Mouse (Mus musculus): ENCODE measurements at regions not wholly inside any gene's neighbourhood (a gene's known extent, or its start where the extent isn't known, plus 50 kb on each side); places are given as distances from the start of the nearest gene placed in this dataset.

GRCm38 (mm10) chr8:87116190-87116765, 231.2 kb upstream of the N4bp1 start:
- H3K9me3 ChIP-seq (replicated peaks; ENCODE audit: insufficient read depth, low read length): no peaks in the 10 kb centered on the region
- no peak for DNase-seq (ENCODE audit: low read depth, low spot score)
- TF ChIP-seq CHD2 (IDR thresholded peaks at IDR 0.05; ENCODE audit: low read length) (no peak), NRF1 (IDR thresholded peaks at IDR 0.05; ENCODE audit: insufficient read depth, low read depth, low read length, poor library complexity, severe bottlenecking) (no peak), POLR2AphosphoS2 (IDR thresholded peaks at IDR 0.05; ENCODE audit: low read length) (no peak), MYC (IDR thresholded peaks at IDR 0.05; ENCODE audit: low read depth, low read length) (no peak), ETS1 (IDR thresholded peaks at IDR 0.05; ENCODE audit: low read depth, low read length) (no peak), MEF2A (IDR thresholded peaks at IDR 0.05; ENCODE audit: extremely low read depth, insufficient replicate concordance, low read depth, low read length, poor library complexity, severe bottlenecking) (no peak), ZC3H11A (IDR thresholded peaks at IDR 0.05; ENCODE audit: low read depth, low read length) (no peak), RCOR1 (IDR thresholded peaks at IDR 0.05; ENCODE audit: low read depth, low read length) (no peak), MAZ (IDR thresholded peaks at IDR 0.05; ENCODE audit: low read depth, low read length) (no peak), TBP (IDR thresholded peaks at IDR 0.05; ENCODE audit: low read depth, low read length) (no peak), CHD1 (IDR thresholded peaks at IDR 0.05; ENCODE audit: low read depth, low read length) (no peak), HCFC1 (IDR thresholded peaks at IDR 0.05; ENCODE audit: low read depth, low read length) (no peak), EP300 (IDR thresholded peaks at IDR 0.05; ENCODE audit: low read depth in 1 of 2, low read length in 2 of 2) (no peak), ELF1 (IDR thresholded peaks at IDR 0.05; ENCODE audit: low read depth, low read length) (no peak), POLR2A (IDR thresholded peaks at IDR 0.05; ENCODE audit: control insufficient read depth in 1 of 2, insufficient read depth in 1 of 2, low read depth in 1 of 2, low read length in 2 of 2, poor library complexity in 1 of 2) (no peak), MYB (IDR thresholded peaks at IDR 0.05; ENCODE audit: low read depth, low read length) (no peak)

GRCm38 (mm10) chr8:87112355-87112754, 227.3 kb upstream of the N4bp1 start:
- Histone ChIP-seq H3K27me3 (ENCODE audit: control insufficient read depth in 1 of 2, insufficient read depth in 2 of 2, low read length in 2 of 2) (no peaks in the 10 kb centered on the region), H3K27ac (ENCODE audit: control insufficient read depth, low read depth, low read length) (no peak overlapping the region), H3K9me3 (replicated peaks; ENCODE audit: insufficient read depth, low read length) (no peaks in the 10 kb centered on the region), H3K4me1 (ENCODE audit: control insufficient read depth in 1 of 2, insufficient read depth in 2 of 2, low read length in 2 of 2) (no peaks in the 10 kb centered on the region), H3K4me3 (ENCODE audit: control insufficient read depth in 1 of 2, insufficient read depth in 1 of 2, low read depth in 2 of 2, low read length in 2 of 2) (no peak overlapping the region), H3K36me3 (ENCODE audit: control insufficient read depth in 1 of 2, insufficient read depth in 2 of 2, low read length in 2 of 2) (no peaks in the 10 kb centered on the region), H3K9ac (ENCODE audit: control insufficient read depth, low read depth, low read length, poor library complexity, severe bottlenecking) (no peak overlapping the region), H3K79me2 (ENCODE audit: control insufficient read depth, insufficient read depth, low read length, poor library complexity) (no peaks in the 10 kb centered on the region)
- TF ChIP-seq JUND (IDR thresholded peaks at IDR 0.05; ENCODE audit: low read depth, low read length) (no peak), USF2 (IDR thresholded peaks at IDR 0.05; ENCODE audit: borderline replicate concordance in 1 of 2, insufficient read depth in 1 of 2, low read depth in 1 of 2, low read length in 2 of 2) (no peak), POLR2A (IDR thresholded peaks at IDR 0.05; ENCODE audit: control insufficient read depth in 1 of 2, insufficient read depth in 1 of 2, low read depth in 1 of 2, low read length in 2 of 2, poor library complexity in 1 of 2) (no peak), RAD21 (IDR thresholded peaks at IDR 0.05; ENCODE audit: low read depth, low read length) (no peak), GATA1 (IDR thresholded peaks at IDR 0.05; ENCODE audit: low read depth, low read length) (no peak), USF1 (IDR thresholded peaks at IDR 0.05; ENCODE audit: low read depth, low read length) (no peak), GABPA (IDR thresholded peaks at IDR 0.05; ENCODE audit: low read depth, low read length) (no peak), UBTF (IDR thresholded peaks at IDR 0.05; ENCODE audit: borderline replicate concordance, insufficient read depth, low read depth, low read length) (no peak), SMC3 (IDR thresholded peaks at IDR 0.05; ENCODE audit: low read depth, low read length) (no peak), MAFK (IDR thresholded peaks at IDR 0.05; ENCODE audit: borderline replicate concordance, low read depth, low read length) (no peak), NELFE (IDR thresholded peaks at IDR 0.05; ENCODE audit: low read depth, low read length) (no peak)
- DNase-seq (ENCODE audit: low read depth, low spot score): no peak

More at GRCm38 (mm10) chr8:87116190-87116765, 231.2 kb upstream of the N4bp1 start:
- Histone ChIP-seq H3K79me2 (ENCODE audit: control insufficient read depth, insufficient read depth, low read length, poor library complexity) (no peaks in the 10 kb centered on the region), H3K4me1 (ENCODE audit: control insufficient read depth in 1 of 2, insufficient read depth in 2 of 2, low read length in 2 of 2) (no peaks in the 10 kb centered on the region), H3K4me3 (ENCODE audit: control insufficient read depth in 1 of 2, insufficient read depth in 1 of 2, low read depth in 2 of 2, low read length in 2 of 2) (no peak overlapping the region), H3K9ac (ENCODE audit: control insufficient read depth, low read depth, low read length, poor library complexity, severe bottlenecking) (no peak overlapping the region), H3K36me3 (ENCODE audit: control insufficient read depth in 1 of 2, insufficient read depth in 2 of 2, low read length in 2 of 2) (no peaks in the 10 kb centered on the region), H3K27ac (ENCODE audit: control insufficient read depth, low read depth, low read length) (no peak overlapping the region), H3K27me3 (ENCODE audit: control insufficient read depth in 1 of 2, insufficient read depth in 2 of 2, low read length in 2 of 2) (no peaks in the 10 kb centered on the region)
